Mouse (Mus musculus): ENCODE results near the gene Thbs4. TPM values are rescaled to one million over a fixed set of nuclear protein-coding genes. Genes with fewer than 3 reads are reported as not detected.

Thbs4 gene
- polyA plus RNA-seq, 1 experiment, result not detected

- Histone ChIP-seq H3K4me3 (replicated peaks) (peak overlapping the region; percentile 8), H3K27me3 (replicated peaks) (no peaks in the 10 kb centered on the region), H3K9me3 (no peaks in the 10 kb centered on the region), H3K4me1 (peaks cover 23% of the 10 kb centered on the region), H3K36me3 (replicated peaks; ENCODE audit: low read length) (peaks cover 61% of the 10 kb centered on the region)
- TF ChIP-seq FLI1 (IDR thresholded peaks at IDR 0.05; ENCODE audit: low read length) (no peak), GATA1 (IDR thresholded peaks at IDR 0.05; ENCODE audit: borderline replicate concordance, low read length) (no peak)
Observed at GRCm38 (mm10) chr13:92707941-92708340, 86.7 kb downstream of the Thbs4 start.

GRCm38 (mm10) chr13:92706342-92707061 lies 88.1 kb downstream of the Thbs4 start:
- peaks cover 69% of the 10 kb centered on the region for H3K36me3 ChIP-seq (replicated peaks; ENCODE audit: low read length)
- H3K27me3 ChIP-seq (replicated peaks), result no peaks in the 10 kb centered on the region
- TF ChIP-seq FLI1 (IDR thresholded peaks at IDR 0.05; ENCODE audit: low read length) (no peak), GATA1 (IDR thresholded peaks at IDR 0.05; ENCODE audit: borderline replicate concordance, low read length) (no peak)
- peaks cover 24% of the 10 kb centered on the region for H3K4me1 ChIP-seq
- H3K4me3 ChIP-seq (replicated peaks), result no peak overlapping the region
- no peaks in the 10 kb centered on the region for H3K9me3 ChIP-seq

- peaks cover 24% of the 10 kb centered on the region for H3K4me1 ChIP-seq
- H3K9me3 ChIP-seq, result no peaks in the 10 kb centered on the region
- peaks cover 78% of the 10 kb centered on the region for H3K36me3 ChIP-seq (replicated peaks; ENCODE audit: low read length)
- no peak for TF ChIP-seq GATA1 (IDR thresholded peaks at IDR 0.05; ENCODE audit: borderline replicate concordance, low read length)
- TF ChIP-seq FLI1 (IDR thresholded peaks at IDR 0.05; ENCODE audit: low read length), result no peak
- H3K4me3 ChIP-seq (replicated peaks), result no peak overlapping the region
- no peaks in the 10 kb centered on the region for H3K27me3 ChIP-seq (replicated peaks)
Observed at GRCm38 (mm10) chr13:92705016-92705535, 89.5 kb downstream of the Thbs4 start.

GRCm38 (mm10) chr13:92704189-92704588 lies 90.4 kb downstream of the Thbs4 start:
- peaks cover 69% of the 10 kb centered on the region for H3K36me3 ChIP-seq (replicated peaks; ENCODE audit: low read length)
- TF ChIP-seq GATA1 (IDR thresholded peaks at IDR 0.05; ENCODE audit: borderline replicate concordance, low read length), result no peak
- TF ChIP-seq FLI1 (IDR thresholded peaks at IDR 0.05; ENCODE audit: low read length), result no peak

GRCm38 (mm10) chr13:92703241-92704027 lies 91.2 kb downstream of the Thbs4 start:
- TF ChIP-seq GATA1 (IDR thresholded peaks at IDR 0.05; ENCODE audit: borderline replicate concordance, low read length) (no peak), FLI1 (IDR thresholded peaks at IDR 0.05; ENCODE audit: low read length) (no peak)
- Histone ChIP-seq H3K4me3 (replicated peaks) (no peak overlapping the region), H3K36me3 (replicated peaks; ENCODE audit: low read length) (peaks cover 66% of the 10 kb centered on the region), H3K4me1 (peaks cover 24% of the 10 kb centered on the region), H3K27me3 (replicated peaks) (no peaks in the 10 kb centered on the region), H3K9me3 (no peaks in the 10 kb centered on the region)

More at GRCm38 (mm10) chr13:92704189-92704588, 90.4 kb downstream of the Thbs4 start:
- Histone ChIP-seq H3K4me1 (peaks cover 24% of the 10 kb centered on the region), H3K27me3 (replicated peaks) (no peaks in the 10 kb centered on the region), H3K4me3 (replicated peaks) (no peak overlapping the region), H3K9me3 (no peaks in the 10 kb centered on the region)

- Histone ChIP-seq H3K27me3 (replicated peaks) (no peaks in the 10 kb centered on the region), H3K36me3 (replicated peaks; ENCODE audit: low read length) (peaks cover 63% of the 10 kb centered on the region), H3K4me1 (peaks cover 28% of the 10 kb centered on the region), H3K9me3 (no peaks in the 10 kb centered on the region), H3K4me3 (replicated peaks) (no peak overlapping the region)
- TF ChIP-seq FLI1 (IDR thresholded peaks at IDR 0.05; ENCODE audit: low read length) (no peak), GATA1 (IDR thresholded peaks at IDR 0.05; ENCODE audit: borderline replicate concordance, low read length) (no peak)
Observed at GRCm38 (mm10) chr13:92702035-92702434, 92.6 kb downstream of the Thbs4 start.

Other genes with a start within 250 kb of the Thbs4 start
- not detected in 2 replicates for gene Spz1, start 218.6 kb downstream of the Thbs4 start, polyA plus RNA-seq (2012; ENCODE audit: insufficient read depth, low replicate concordance)
- gene Serinc5, start 183.7 kb downstream of the Thbs4 start, polyA plus RNA-seq (2012; ENCODE audit: insufficient read depth, low replicate concordance), result 1.1 and 2.0 TPM in 2 replicates
- gene Mtx3, start 49.9 kb upstream of the Thbs4 start, polyA plus RNA-seq (2012; ENCODE audit: insufficient read depth, low replicate concordance), result 0.29 TPM in 1 of 2 replicates, not detected in the other